ENCODE assay signal across 27 mouse cellular contexts in the genomic region with DNA sequence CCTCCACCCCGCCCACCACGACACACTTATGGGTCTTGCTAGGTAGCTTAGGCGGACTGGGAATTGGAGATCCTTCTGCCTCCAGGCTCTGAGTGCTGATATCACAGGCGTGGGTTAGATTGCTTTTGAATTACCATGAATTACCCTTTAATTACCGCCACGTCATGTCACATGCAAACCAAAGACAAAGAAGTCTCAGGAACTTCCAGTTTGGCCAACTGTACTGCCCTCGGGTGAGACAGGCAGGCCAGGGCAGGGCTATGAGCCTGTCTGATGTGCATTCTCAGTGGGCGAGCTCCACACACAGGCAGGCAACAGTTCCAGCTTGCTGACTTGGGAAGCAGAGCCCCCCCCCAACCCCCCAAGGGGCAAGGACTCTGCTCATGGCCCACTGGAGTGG.
A peak's percentile ranks its signal among the peaks of the same experiment; 100 is the strongest.
DNase-seq lines count a peak whose midpoint lies in the region; ATAC-seq and TF ChIP-seq lines count a peak whose summit lies in the region.
"Had no signal": no experiment of that assay in that cellular context is flagged by ENCODE, and none has a peak within 500 bp of the region (broad histone marks: within the 10 kb centered on the region; RNA-seq: fewer than 3 reads in every experiment).

No protein-coding gene starts in this region.

- no peaks in the 10 kb centered on the region for H3K4me1 ChIP-seq in intestine, postnatal 0 days (replicated peaks; ENCODE audit: control insufficient read depth, insufficient read depth, low read length)
- no peaks in the 10 kb centered on the region for H3K4me1 ChIP-seq in hindbrain, embryonic 11.5 days (replicated peaks; ENCODE audit: control insufficient read depth, insufficient read depth, low read length)
- H3K4me1 ChIP-seq: embryonic facial prominence, embryonic 13.5 days; forebrain, embryonic 15.5 days; hindbrain, embryonic 12.5 days; hindbrain, embryonic 15.5 days had no signal

- no peak overlapping the region for H3K4me3 ChIP-seq in intestine, postnatal 0 days (ENCODE audit: low read depth, low read length)
- no peak overlapping the region for H3K4me3 ChIP-seq in hindbrain, embryonic 11.5 days (ENCODE audit: low read depth, low read length)
- H3K4me3 ChIP-seq: embryonic facial prominence, embryonic 10.5 days; embryonic facial prominence, embryonic 13.5 days; forebrain, embryonic 15.5 days; gastrocnemius, adult 2 months; heart, adult 2 months; heart, embryonic 10.5 days; heart, embryonic 13.5 days; hindbrain, embryonic 12.5 days; hindbrain, embryonic 15.5 days had no signal

- DNase-seq in brain, embryonic 14.5 days (ENCODE audit: low read depth), result peak; percentile 22
- DNase-seq in gonadal fat pad, adult 2 months (ENCODE audit: low read depth), result peak; percentile 71
- no peak for DNase-seq in hindbrain, embryonic 11.5 days (ENCODE audit: low spot score)
- no peak for DNase-seq in lung, postnatal 36 days
- DNase-seq in kidney, adult 9 months, result no peak
- DNase-seq: B cell, adult 2 months; cerebellum, adult 11-12 months; cerebellum, adult 8-10 months; cerebellum, postnatal 10 days; cerebellum, postnatal 36 days; embryo, embryonic 11 days; gastrocnemius, postnatal 14 days; heart, adult 2 months; heart, postnatal 14 days; heart, postnatal 4 days had no signal

- TF ChIP-seq POLR2A in brain, embryonic 14.5 days (IDR thresholded peaks at IDR 0.05; ENCODE audit: borderline replicate concordance, extremely low read depth, insufficient read depth, insufficient read length, poor library complexity, severe bottlenecking), result no peak

- H3K36me3 ChIP-seq in intestine, postnatal 0 days (ENCODE audit: control insufficient read depth, insufficient read depth), result no peaks in the 10 kb centered on the region
- no peaks in the 10 kb centered on the region for H3K36me3 ChIP-seq in hindbrain, embryonic 11.5 days (ENCODE audit: control insufficient read depth, insufficient read depth, low read length)
- H3K36me3 ChIP-seq: embryonic facial prominence, embryonic 10.5 days; embryonic facial prominence, embryonic 13.5 days; forebrain, embryonic 15.5 days; G1E; heart, embryonic 10.5 days; heart, embryonic 13.5 days; hindbrain, embryonic 12.5 days; hindbrain, embryonic 15.5 days had no signal

- peak; percentile 49 for ATAC-seq in intestine, postnatal 0 days
- no peak for ATAC-seq in hindbrain, embryonic 11.5 days (ENCODE audit: low FRiP score)
- ATAC-seq: forebrain, embryonic 15.5 days; Patski had no signal

- H3K27me3 ChIP-seq in intestine, postnatal 0 days (replicated peaks; ENCODE audit: control insufficient read depth, insufficient read depth, low read length), result no peaks in the 10 kb centered on the region
- no peaks in the 10 kb centered on the region for H3K27me3 ChIP-seq in hindbrain, embryonic 11.5 days (ENCODE audit: control insufficient read depth, insufficient read depth, low read length)
- H3K27me3 ChIP-seq: CH12.LX; embryonic facial prominence, embryonic 13.5 days; forebrain, embryonic 15.5 days; heart, embryonic 13.5 days; hindbrain, embryonic 12.5 days; hindbrain, embryonic 15.5 days; Patski had no signal

- 47% methylated on average over 8 of the region's 8 CpGs for WGBS in intestine, postnatal 0 days
- 84% methylated on average over 8 of the region's 8 CpGs for WGBS in hindbrain, embryonic 11.5 days

- no peak overlapping the region for H3K27ac ChIP-seq in intestine, postnatal 0 days (ENCODE audit: low read depth, low read length)
- H3K27ac ChIP-seq in hindbrain, embryonic 11.5 days (ENCODE audit: low read depth, low read length), result no peak overlapping the region
- H3K27ac ChIP-seq: embryonic facial prominence, embryonic 10.5 days; embryonic facial prominence, embryonic 13.5 days; forebrain, embryonic 15.5 days; gastrocnemius, adult 2 months; heart, adult 2 months; heart, embryonic 10.5 days; heart, embryonic 13.5 days; hindbrain, embryonic 12.5 days; hindbrain, embryonic 15.5 days had no signal

- no peak overlapping the region for H3K4me2 ChIP-seq in intestine, postnatal 0 days (replicated peaks; ENCODE audit: low read depth)
- H3K4me2 ChIP-seq in hindbrain, embryonic 11.5 days (replicated peaks; ENCODE audit: low read depth, low read length), result no peak overlapping the region
- H3K4me2 ChIP-seq: embryonic facial prominence, embryonic 13.5 days; forebrain, embryonic 15.5 days; heart, embryonic 13.5 days; hindbrain, embryonic 12.5 days; hindbrain, embryonic 15.5 days had no signal

- no peak for TF ChIP-seq CTCF in brain, embryonic 14.5 days (IDR thresholded peaks at IDR 0.05; ENCODE audit: borderline replicate concordance, extremely low read depth, insufficient read depth, insufficient read length)
- no peak for TF ChIP-seq CTCF in intestine, postnatal 0 days (IDR thresholded peaks at IDR 0.05; ENCODE audit: low read depth)

- H3K9me3 ChIP-seq in intestine, postnatal 0 days (ENCODE audit: control insufficient read depth), result no peaks in the 10 kb centered on the region
- no peaks in the 10 kb centered on the region for H3K9me3 ChIP-seq in hindbrain, embryonic 11.5 days (ENCODE audit: control insufficient read depth, low read length)
- H3K9me3 ChIP-seq: embryonic facial prominence, embryonic 10.5 days; embryonic facial prominence, embryonic 13.5 days; forebrain, embryonic 15.5 days; G1E; heart, embryonic 10.5 days; heart, embryonic 13.5 days; hindbrain, embryonic 12.5 days; hindbrain, embryonic 15.5 days had no signal

- H3K9ac ChIP-seq in intestine, postnatal 0 days (ENCODE audit: low read depth, low read length), result no peak overlapping the region
- no peak overlapping the region for H3K9ac ChIP-seq in hindbrain, embryonic 11.5 days (ENCODE audit: low read depth, low read length)
- H3K9ac ChIP-seq: embryonic facial prominence, embryonic 13.5 days; forebrain, embryonic 15.5 days; heart, embryonic 13.5 days; hindbrain, embryonic 12.5 days; hindbrain, embryonic 15.5 days had no signal

Comparison
In these comparisons a context has a peak if more than half of its experiments do, and no peak if none do; other contexts are left out.
1. DNase-seq: peak in brain, embryonic 14.5 days (single experiment) and gonadal fat pad, adult 2 months (single experiment); none in hindbrain, embryonic 11.5 days (single experiment), lung, postnatal 36 days (single experiment) and kidney, adult 9 months (single experiment).